Mouse (Mus musculus) B cell, adult 2 months (primary cell): ENCODE data around the gene Esyt2.

Source experiments
- DNase-seq, 2 experiments: peaks; one replicate each; pipeline ENCODE4 v3.0.0; 2022

The Esyt2 gene

DNA sequence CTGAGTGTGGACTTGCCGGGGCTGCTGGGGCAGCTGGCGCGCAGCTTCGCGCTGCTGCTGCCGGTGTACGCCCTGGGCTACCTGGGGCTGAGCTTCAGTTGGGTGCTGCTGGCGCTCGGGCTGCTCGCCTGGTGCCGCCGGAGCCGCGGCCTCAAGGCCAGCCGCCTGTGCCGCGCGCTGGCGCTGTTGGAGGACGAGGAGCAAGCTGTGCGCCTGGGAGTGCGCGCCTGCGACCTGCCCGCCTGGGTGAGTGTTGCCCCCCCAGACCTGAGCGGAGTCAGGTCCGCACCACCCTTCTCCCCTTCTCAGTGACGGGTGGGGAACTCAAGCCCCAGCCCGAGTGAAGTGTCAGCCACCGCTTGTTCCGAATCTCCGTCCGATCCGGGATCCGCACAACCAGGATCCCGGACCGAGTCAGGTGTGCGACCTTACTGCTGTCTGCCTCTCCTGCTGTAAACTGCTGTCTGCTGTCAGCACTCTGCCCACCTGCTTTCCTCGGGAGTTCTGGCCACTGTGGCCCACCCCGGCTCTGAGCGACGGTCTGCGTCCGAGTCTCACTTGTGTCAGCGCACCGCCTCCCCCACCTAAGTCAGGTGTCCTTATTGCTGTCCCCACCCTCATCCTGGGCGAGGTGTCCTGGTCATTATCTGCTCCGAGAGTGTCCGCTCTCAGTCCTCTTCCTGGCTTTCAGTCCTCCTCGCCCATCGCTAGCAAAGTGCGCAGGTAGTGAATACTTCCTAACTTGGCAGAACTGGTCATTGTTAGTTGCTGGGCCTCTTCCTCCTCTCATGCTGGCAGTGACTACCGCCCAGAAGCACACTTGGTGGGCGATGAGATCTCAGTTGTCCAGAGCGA is 658 bp downstream of the Esyt2 start:
- peak; percentile 41 to 45 for DNase-seq

GRCm38 (mm10) chr12:116282856-116283255 is 1.9 kb downstream of the Esyt2 start:
- peak in 1 of 2 experiments; percentile 2 for DNase-seq

GRCm38 (mm10) chr12:116283511-116283910 is 2.5 kb downstream of the Esyt2 start:
- DNase-seq, result no peak

- no peak for DNase-seq
Observed at GRCm38 (mm10) chr12:116293185-116293584, 12.2 kb downstream of the Esyt2 start.

DNA sequence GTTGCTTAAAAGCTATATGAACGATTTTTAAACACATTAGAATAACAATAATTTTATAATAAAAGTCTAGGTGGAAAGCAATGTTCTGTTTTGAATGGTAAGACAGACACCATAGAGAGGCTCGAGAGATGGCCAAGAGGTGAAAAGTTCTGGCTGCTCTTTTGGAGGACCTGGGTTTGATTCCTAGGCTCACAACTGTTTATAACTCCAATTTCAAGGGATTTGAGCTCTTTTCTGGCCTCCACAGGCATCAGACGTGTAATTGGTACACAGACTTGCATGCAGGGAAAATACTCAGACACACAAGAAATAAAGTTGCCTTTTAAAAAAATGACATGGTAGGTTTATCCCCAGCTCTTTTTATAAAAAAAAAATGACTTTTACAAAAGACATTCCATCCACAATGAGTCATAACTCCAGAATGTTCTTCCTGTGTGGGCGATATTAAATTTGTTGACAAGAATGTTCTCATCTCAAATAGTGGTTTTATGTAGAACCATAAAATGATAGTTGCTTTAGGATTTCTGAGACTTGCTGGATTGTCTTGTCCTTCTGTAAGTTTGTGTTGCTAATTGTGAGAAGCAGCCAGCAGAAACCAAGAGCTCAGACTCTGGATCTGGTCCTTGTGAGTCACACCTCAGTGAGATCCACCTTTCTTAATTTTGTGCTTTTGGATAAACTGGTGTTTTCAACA is 12.8 kb downstream of the Esyt2 start:
- no peak for DNase-seq

GRCm38 (mm10) chr12:116299906-116300305 is 18.9 kb downstream of the Esyt2 start:
- DNase-seq, result no peak

GRCm38 (mm10) chr12:116302181-116302580 is 21.2 kb downstream of the Esyt2 start:
- DNase-seq, result no peak

DNA sequence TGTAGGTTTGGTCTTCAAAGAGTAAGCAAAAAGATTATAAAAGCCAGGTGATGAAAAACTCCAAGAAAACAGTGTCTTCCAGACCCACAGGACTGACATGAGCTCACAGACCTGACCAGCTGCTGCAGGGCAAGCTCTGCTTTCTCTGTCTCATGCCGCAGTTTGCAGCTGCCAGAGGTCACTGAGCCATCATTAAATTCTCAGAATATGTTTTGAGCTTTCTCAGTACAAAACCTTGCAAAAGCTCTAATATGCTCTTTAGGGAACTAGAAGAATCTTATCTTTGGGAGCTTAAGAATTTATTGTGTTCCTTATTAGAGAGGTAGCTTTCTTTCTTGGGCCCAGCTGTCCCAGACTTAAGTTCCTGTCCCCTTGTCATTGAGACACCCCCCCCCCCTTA is 25.0 kb downstream of the Esyt2 start:
- DNase-seq, result no peak

DNA sequence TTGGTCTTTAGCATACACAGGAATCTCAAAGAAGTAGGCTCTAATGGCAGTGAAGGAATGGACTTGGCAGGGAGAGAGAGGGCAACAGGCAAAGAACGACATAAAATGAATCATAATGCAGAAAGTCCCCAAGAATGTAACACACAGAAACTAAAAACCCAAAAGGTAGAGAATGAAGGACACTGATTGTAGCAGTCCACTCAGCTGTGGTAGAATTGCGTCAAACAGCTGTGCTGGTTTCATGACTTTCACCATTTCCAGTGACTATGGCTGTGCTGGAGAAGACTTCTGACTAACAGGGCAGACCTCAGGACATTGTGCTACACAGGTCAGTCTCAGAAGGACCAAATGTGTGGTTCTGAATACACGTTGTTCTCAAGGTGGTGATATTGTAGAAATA is 26.9 kb downstream of the Esyt2 start:
- DNase-seq, result no peak

DNA sequence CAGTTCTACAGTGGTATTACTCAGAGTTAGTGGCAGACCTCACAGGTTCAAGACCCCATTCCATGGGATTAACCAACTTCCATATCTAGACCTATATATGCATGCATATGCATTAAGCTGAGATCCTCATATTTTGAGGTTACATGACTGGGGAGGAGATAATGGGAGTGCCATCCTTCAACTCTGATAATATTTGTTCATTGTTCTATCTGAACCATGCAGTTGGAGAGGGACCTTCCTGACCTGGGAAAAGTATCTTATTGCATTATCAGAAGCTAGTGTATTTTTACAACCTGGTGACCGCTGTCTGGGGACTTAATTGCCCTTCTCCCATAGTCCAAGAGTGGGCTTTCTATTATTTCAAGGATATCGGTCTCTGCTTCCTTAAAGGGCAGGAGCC is 27.6 kb downstream of the Esyt2 start:
- DNase-seq, result no peak

DNA sequence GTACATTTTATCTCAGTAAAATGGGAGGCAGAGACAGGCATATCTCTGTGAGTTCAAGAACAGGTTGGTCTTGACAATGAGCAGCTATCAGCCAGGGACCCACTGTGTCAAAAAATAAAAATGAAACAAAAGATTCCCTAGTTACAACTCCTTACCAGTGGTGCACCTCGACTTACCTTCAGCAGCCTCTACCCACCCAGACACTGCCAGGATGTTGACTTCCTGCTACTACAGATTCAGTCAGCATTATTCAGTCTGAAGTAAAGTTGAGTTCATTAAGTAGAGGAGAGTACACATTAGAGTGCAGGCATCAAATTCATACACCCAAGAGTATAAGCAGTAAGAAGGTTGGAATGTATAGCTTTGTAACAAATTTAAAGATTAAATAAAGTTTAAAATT is 32.8 kb downstream of the Esyt2 start:
- no peak for DNase-seq

- DNase-seq, result peak; percentile 16
Observed at GRCm38 (mm10) chr12:116315498-116315897, 34.5 kb downstream of the Esyt2 start.

DNA sequence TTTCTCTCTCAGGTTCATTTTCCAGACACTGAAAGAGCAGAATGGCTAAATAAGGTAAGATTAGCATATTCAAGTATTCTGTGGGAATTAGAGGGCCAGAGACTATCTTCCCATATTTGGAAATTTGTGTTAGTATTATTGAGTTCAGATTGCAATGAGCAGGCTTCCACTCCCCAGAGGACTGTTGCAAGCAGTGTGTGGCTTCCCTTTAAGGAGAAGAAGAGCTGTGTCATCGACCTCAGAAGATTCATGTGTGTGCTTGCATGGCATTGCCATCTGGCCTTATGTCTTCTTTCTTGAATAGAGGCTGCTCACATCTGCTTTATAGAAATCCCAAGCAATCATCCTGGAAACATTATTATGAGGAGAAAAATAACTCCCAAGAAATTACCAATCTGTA is 36.8 kb downstream of the Esyt2 start:
- no peak for DNase-seq

GRCm38 (mm10) chr12:116325545-116325944 is 44.5 kb downstream of the Esyt2 start:
- DNase-seq, result no peak

DNA sequence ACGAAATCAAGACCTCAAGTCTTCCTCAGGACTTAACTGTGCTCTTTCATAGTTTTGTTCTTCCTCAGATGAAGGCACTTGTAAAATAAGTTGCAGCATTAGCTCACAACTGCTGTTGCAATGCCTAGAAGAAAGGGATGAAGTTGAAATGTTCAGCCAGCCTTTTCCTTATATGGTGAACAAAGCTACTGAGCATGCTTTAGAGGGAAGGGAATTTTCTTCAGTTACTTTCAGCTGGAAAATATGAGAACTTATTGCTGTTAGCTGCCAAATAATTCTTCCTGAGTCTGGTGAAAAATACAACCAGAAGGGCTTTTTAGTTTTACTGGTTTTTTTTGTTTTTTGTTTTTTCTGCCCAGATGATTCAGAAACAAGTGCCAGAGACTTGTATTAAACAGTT is 45.2 kb downstream of the Esyt2 start:
- DNase-seq, result no peak

- DNase-seq, result no peak
Observed at GRCm38 (mm10) chr12:116334253-116334652, 53.3 kb downstream of the Esyt2 start.

DNA sequence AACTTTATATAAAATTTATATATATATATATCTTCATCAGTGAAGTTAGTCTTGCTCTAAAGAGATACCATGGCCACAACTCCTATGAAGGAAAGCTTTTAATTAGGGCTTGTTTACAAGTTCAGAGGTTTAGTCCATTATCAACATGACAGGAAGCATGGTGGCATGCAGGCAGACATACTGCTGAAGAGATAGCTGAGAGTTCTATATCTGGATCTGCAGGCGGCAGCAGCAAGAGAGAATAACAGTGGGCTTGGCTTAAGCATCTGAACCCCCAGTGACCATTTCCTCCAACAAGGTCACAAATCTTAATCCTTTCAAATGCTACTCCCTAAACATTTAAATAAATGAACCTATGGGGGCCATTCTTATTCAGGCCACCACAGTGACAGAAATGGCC is 59.2 kb downstream of the Esyt2 start:
- DNase-seq, result no peak

GRCm38 (mm10) chr12:116348755-116349286 is 67.8 kb downstream of the Esyt2 start:
- DNase-seq, result no peak

DNA sequence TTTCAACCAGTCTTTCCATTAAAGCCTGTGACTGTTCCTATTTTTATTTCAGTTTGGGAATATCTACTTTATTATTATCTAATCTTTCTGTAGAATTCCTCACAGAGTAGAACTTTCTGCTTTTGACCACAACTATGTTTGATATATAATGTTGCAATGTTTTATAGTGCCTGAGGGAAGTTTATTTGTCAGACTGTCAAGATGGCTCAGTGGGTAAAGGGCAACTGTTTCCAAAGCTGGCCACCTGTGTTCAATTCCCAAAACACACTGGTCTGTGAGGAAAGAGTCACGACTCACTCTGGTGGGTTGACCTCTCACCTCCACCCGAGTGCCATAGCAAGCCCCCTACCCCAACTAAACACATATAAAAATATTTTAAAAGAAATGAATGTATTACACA is 68.4 kb downstream of the Esyt2 start:
- no peak for DNase-seq

- no peak for DNase-seq
Observed at GRCm38 (mm10) chr12:116351022-116351421, 70.0 kb downstream of the Esyt2 start.

DNA sequence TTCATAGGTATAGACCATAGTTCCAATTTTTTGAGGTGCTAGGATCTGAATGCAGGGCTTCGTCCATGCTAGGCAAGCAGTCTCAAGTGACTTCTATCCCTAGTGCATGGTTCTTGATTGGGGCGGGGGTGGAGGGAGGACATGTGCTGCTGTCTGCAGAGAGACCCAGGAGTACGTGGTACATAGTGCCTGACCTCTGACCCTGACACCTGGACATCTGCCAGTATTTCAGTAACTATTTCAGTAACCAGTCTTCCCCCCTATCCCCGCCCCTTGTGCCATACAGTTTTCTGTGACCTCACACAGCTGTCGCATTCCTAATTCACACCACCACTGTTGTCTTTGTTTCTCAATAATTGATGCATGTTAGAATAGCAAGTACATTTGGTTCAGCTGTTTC is 71.4 kb downstream of the Esyt2 start:
- no peak for DNase-seq

DNA sequence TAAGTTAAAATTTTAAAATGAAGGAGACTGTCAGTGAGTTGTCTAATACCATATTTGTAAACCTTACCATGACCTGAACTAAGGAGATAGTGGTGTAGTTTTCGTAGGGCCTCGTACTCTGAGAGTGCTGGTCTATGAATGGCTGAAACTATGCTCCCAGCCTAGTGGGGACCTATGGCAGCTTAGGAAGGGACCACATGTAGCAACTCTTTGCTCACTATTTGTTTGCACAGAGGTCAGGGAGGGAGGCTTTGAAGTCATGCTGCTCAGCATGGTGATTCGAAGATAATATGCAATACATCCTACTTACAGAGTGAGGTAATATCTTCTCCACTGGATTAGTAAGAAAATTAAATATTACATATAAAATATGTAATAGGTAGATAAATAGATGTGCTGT is 73.7 kb downstream of the Esyt2 start:
- DNase-seq, result no peak

GRCm38 (mm10) chr12:116362091-116362490 is 81.1 kb downstream of the Esyt2 start:
- no peak for DNase-seq

DNA sequence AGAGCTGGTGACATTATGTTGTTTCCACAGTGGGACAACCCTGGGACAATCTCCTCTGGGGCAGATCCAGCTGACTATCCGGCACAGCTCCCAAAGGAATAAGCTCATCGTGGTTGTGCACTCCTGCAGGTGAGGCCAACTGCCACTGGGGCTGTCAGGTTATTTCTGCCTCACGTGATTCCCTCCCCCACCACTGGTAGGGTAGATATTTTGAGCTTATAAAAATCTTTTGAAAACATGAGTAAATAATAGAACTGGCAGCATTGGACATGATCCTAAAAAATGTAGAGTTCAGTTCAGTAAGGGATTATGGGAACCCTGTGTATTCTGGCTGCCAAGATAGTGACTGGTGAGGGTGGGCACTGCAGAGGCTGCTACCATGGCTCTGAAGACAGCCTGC is 85.9 kb downstream of the Esyt2 start:
- no peak for DNase-seq
